Mouse (Mus musculus) forebrain, postnatal 0 days (tissue): ENCODE data around the gene Trh. TPM values are rescaled to one million over a fixed set of nuclear protein-coding genes. Genes with fewer than 3 reads are reported as not detected.

Experiments used
- ATAC-seq: fragments of 200-750 bp; cut with Nextera tagmentation; 2 replicates; pipeline ENCODE4 v1.8.0; 2017; ENCODE audit warnings: mild to moderate bottlenecking, moderate library complexity
- DNase-seq: peaks from one replicate; pipeline ENCODE4 v3.0.0-alpha.2; 2015
- H3K27ac ChIP-seq: fragments of 300-500 bp; sonication (generic); 2 replicates; pipeline ENCODE4 v1.5.1; 2014; ENCODE audit warnings: low read depth, mild to moderate bottlenecking, antibody characterized with exemption, low read length, moderate library complexity, mixed read lengths
- H3K27me3 ChIP-seq: fragments of 300-500 bp; sonication (generic); 2 replicates; pipeline ENCODE4 v1.6.1; 2014; ENCODE audit warnings: mild to moderate bottlenecking, low read length, mixed read lengths; ENCODE audit not compliant: insufficient read depth
- H3K36me3 ChIP-seq: fragments of 300-500 bp; sonication (generic); 2 replicates; pipeline ENCODE4 v1.6.1; 2014; ENCODE audit warnings: mild to moderate bottlenecking, moderate library complexity; ENCODE audit not compliant: insufficient read depth
- H3K4me1 ChIP-seq: fragments of 300-500 bp; sonication (generic); 2 replicates; pipeline ENCODE4 v1.6.1; 2014; ENCODE audit warnings: antibody characterized with exemption; ENCODE audit not compliant: insufficient read depth
- H3K4me2 ChIP-seq: fragments of 300-500 bp; sonication (generic); 2 replicates; pipeline ENCODE4 v1.6.1; 2014; ENCODE audit warnings: low read depth, mild to moderate bottlenecking, moderate library complexity
- H3K4me3 ChIP-seq: fragments of 300-500 bp; sonication (generic); 2 replicates; pipeline ENCODE4 v1.5.1; 2014; ENCODE audit warnings: low read depth, low read length, mixed read lengths
- H3K9ac ChIP-seq: fragments of 300-500 bp; sonication (generic); 2 replicates; pipeline ENCODE4 v1.6.1; 2014; ENCODE audit warnings: mild to moderate bottlenecking
- H3K9me3 ChIP-seq: fragments of 300-500 bp; sonication (generic); 2 replicates; pipeline ENCODE4 v1.6.1; 2016; ENCODE audit warnings: low read length
- CTCF ChIP-seq: sonication (generic); IDR thresholded peaks from 2 replicates; pipeline ENCODE4 v1.5.1; 2016; ENCODE audit warnings: antibody characterized with exemption, control low read depth, low read depth
- WGBS: fragments of 180-500 bp; shearing (Covaris S2); extraction: QIAGEN DNeasy Blood & Tissue Kit; methylation state at CpG from one replicate; pipeline ENCODE4 v1.1.7; 2014; 5-methylcytosine and 5-hydroxymethylcytosine counted together
- polyA plus RNA-seq: library from polyadenylated mRNA; unstranded; fragments of >200 nt; fragmentation: Nextera tagmentation; extraction: Ambion mirVana; gene quantifications from 2 replicates; pipeline ENCODE4 v1.2.1, GENCODE M21; 2015
- total RNA-seq: library from RNA; depleted of rRNA; stranded (reverse); fragments of >200 nt; gene quantifications from 2 replicates; pipeline ENCODE4 v1.2.3, GENCODE M21; 2014; rRNA removed

Gene Trh
- 14.2 and 22.0 TPM in 2 replicates for total RNA-seq
- 10.3 and 13.0 TPM in 2 replicates for polyA plus RNA-seq

- Histone ChIP-seq H3K9me3 (no peaks in the 10 kb centered on the region), H3K36me3 (no peaks in the 10 kb centered on the region), H3K4me1 (no peaks in the 10 kb centered on the region), H3K27me3 (peaks cover 15% of the 10 kb centered on the region), H3K4me2 (peak within 1 kb of the TSS; percentile 59), H3K4me3 (peak within 1 kb of the TSS; percentile 35), H3K27ac (no peak within 1 kb of the TSS), H3K9ac (peak within 1 kb of the TSS; percentile 48)
- no peak for TF ChIP-seq CTCF
- WGBS = under 1% methylated on average over 31 of the region's 31 CpGs
- ATAC-seq = peak; percentile 38; the same call in 1 of the 2 replicates
- no peak for DNase-seq
These were observed at the start of gene Trh for GRCm38 (mm10) chr6:92244591-92244990. TSS of gene Trh (minus strand) at chr6:92244650.

- Histone ChIP-seq H3K4me3 (no peak overlapping the region), H3K9ac (no peak overlapping the region), H3K27ac (no peak overlapping the region), H3K36me3 (no peaks in the 10 kb centered on the region), H3K4me1 (no peaks in the 10 kb centered on the region), H3K9me3 (no peaks in the 10 kb centered on the region), H3K27me3 (no peaks in the 10 kb centered on the region), H3K4me2 (no peak overlapping the region)
- no peak for DNase-seq
- no peak for TF ChIP-seq CTCF
- ATAC-seq = no peak
- 86% methylated on average over 3 of the region's 3 CpGs for WGBS
These were observed 46.4 kb upstream of the Trh start for GRCm38 (mm10) chr6:92290826-92291225.

- no peaks in the 10 kb centered on the region for H3K4me1 ChIP-seq
- ATAC-seq (peak; percentile 3; the same call in 1 of the 2 replicates), DNase-seq (no peak)
- no peaks in the 10 kb centered on the region for H3K9me3 ChIP-seq
- H3K27ac ChIP-seq = no peak overlapping the region
- H3K4me3 ChIP-seq = no peak overlapping the region
- no peak for TF ChIP-seq CTCF
- no peaks in the 10 kb centered on the region for H3K36me3 ChIP-seq
- no peak overlapping the region for H3K9ac ChIP-seq
- WGBS = 58% methylated on average over 4 of the region's 4 CpGs
- no peak overlapping the region for H3K4me2 ChIP-seq
- no peaks in the 10 kb centered on the region for H3K27me3 ChIP-seq
These were observed 42.4 kb upstream of the Trh start for GRCm38 (mm10) chr6:92286889-92287288.

GRCm38 (mm10) chr6:92286258-92286888 is 41.9 kb upstream of the Trh start:
- Histone ChIP-seq H3K27me3 (no peaks in the 10 kb centered on the region), H3K27ac (no peak overlapping the region), H3K4me1 (no peaks in the 10 kb centered on the region), H3K4me2 (no peak overlapping the region), H3K36me3 (no peaks in the 10 kb centered on the region), H3K9ac (no peak overlapping the region), H3K9me3 (no peaks in the 10 kb centered on the region), H3K4me3 (no peak overlapping the region)
- peak; percentile 94 for TF ChIP-seq CTCF
- WGBS = 30% methylated on average over 4 of the region's 4 CpGs
- ATAC-seq (peak; percentile 81), DNase-seq (peak; percentile 89)

- no peaks in the 10 kb centered on the region for H3K9me3 ChIP-seq
- no peak overlapping the region for H3K9ac ChIP-seq
- no peaks in the 10 kb centered on the region for H3K36me3 ChIP-seq
- no peak overlapping the region for H3K4me3 ChIP-seq
- no peak overlapping the region for H3K27ac ChIP-seq
- no peak for TF ChIP-seq CTCF
- H3K4me2 ChIP-seq = no peak overlapping the region
- H3K4me1 ChIP-seq = no peaks in the 10 kb centered on the region
- DNase-seq (no peak), ATAC-seq (no peak)
- WGBS = 71% methylated on average over 4 of the region's 4 CpGs
- no peaks in the 10 kb centered on the region for H3K27me3 ChIP-seq
These were observed 41.1 kb upstream of the Trh start for GRCm38 (mm10) chr6:92285559-92285958.

- 85% methylated on average over 1 of the region's 1 CpGs for WGBS
- TF ChIP-seq CTCF = no peak
These were observed 32.7 kb upstream of the Trh start for GRCm38 (mm10) chr6:92277179-92277578.

GRCm38 (mm10) chr6:92273652-92274322 is 29.3 kb upstream of the Trh start:
- no peaks in the 10 kb centered on the region for H3K9me3 ChIP-seq
- no peaks in the 10 kb centered on the region for H3K36me3 ChIP-seq
- H3K27ac ChIP-seq = no peak overlapping the region
- no peak overlapping the region for H3K9ac ChIP-seq
- no peak overlapping the region for H3K4me2 ChIP-seq
- no peak overlapping the region for H3K4me3 ChIP-seq
- no peak for TF ChIP-seq CTCF
- no peaks in the 10 kb centered on the region for H3K4me1 ChIP-seq
- 78% methylated on average over 6 of the region's 6 CpGs for WGBS
- no peaks in the 10 kb centered on the region for H3K27me3 ChIP-seq
- no peak for DNase-seq
- no peak for ATAC-seq

More at GRCm38 (mm10) chr6:92277179-92277578, 32.7 kb upstream of the Trh start:
- DNase-seq (no peak), ATAC-seq (no peak)
- H3K4me3 ChIP-seq = no peak overlapping the region
- no peaks in the 10 kb centered on the region for H3K27me3 ChIP-seq
- no peaks in the 10 kb centered on the region for H3K4me1 ChIP-seq
- no peak overlapping the region for H3K27ac ChIP-seq
- H3K9ac ChIP-seq = no peak overlapping the region
- no peaks in the 10 kb centered on the region for H3K36me3 ChIP-seq
- no peak overlapping the region for H3K4me2 ChIP-seq
- H3K9me3 ChIP-seq = no peaks in the 10 kb centered on the region
